In genomic region chr5:116459970-116460369, GRCm38 (mm10) we compare ENCODE assay signal across 19 mouse cellular contexts. TPM values are rescaled to one million over a fixed set of nuclear protein-coding genes. Genes with fewer than 3 reads are reported as not detected.
DNase-seq lines count a peak whose midpoint lies in the region; ATAC-seq and TF ChIP-seq lines count a peak whose summit lies in the region.
"Had no signal": no experiment of that assay in that cellular context is flagged by ENCODE, and none has a peak within 500 bp of the region (broad histone marks: within the 10 kb centered on the region; RNA-seq: fewer than 3 reads in every experiment).

No protein-coding gene starts in this region.

- DNase-seq in hindbrain, embryonic 11.5 days (ENCODE audit: low spot score), result no peak
- peak; percentile 30 to 34 for DNase-seq in left cerebral cortex, adult 18-20 months (ENCODE audit: low spot score in 2 of 2)
- no peak for DNase-seq in left cerebral cortex, postnatal 10 days (ENCODE audit: extremely low spot score in 1 of 2, low spot score in 2 of 2)
- DNase-seq in forebrain, postnatal 0 days, result peak; percentile 50
- DNase-seq in right cerebral cortex, postnatal 10 days (ENCODE audit: low spot score in 2 of 2), result peak; percentile 56 to 74
- DNase-seq in thymus, postnatal 4 days, result no peak
- DNase-seq: B cell, adult 2 months; cerebellum, adult 9-11 months; gastrocnemius, postnatal 14 days; kidney, postnatal 36 days; liver, postnatal 0 days; lung, postnatal 10 days; thymus, postnatal 36 days had no signal

- WGBS in hindbrain, embryonic 12.5 days, result 53% methylated on average over 2 of the region's 2 CpGs
- 62% methylated on average over 2 of the region's 2 CpGs for WGBS in hindbrain, embryonic 11.5 days
- 35% methylated on average over 2 of the region's 2 CpGs for WGBS in forebrain, postnatal 0 days
- 76% methylated on average over 2 of the region's 2 CpGs for WGBS in heart, embryonic 12.5 days

- peaks cover 19% of the 10 kb centered on the region for H3K36me3 ChIP-seq in hindbrain, embryonic 12.5 days
- H3K36me3 ChIP-seq in hindbrain, embryonic 11.5 days (ENCODE audit: control insufficient read depth, insufficient read depth, low read length), result no peaks in the 10 kb centered on the region
- H3K36me3 ChIP-seq in forebrain, postnatal 0 days (ENCODE audit: insufficient read depth), result peaks cover 23% of the 10 kb centered on the region
- no peaks in the 10 kb centered on the region for H3K36me3 ChIP-seq in heart, embryonic 12.5 days
- H3K36me3 ChIP-seq: limb, embryonic 10.5 days had no signal

- peaks cover 25% of the 10 kb centered on the region for H3K4me1 ChIP-seq in hindbrain, embryonic 12.5 days
- H3K4me1 ChIP-seq in hindbrain, embryonic 11.5 days (replicated peaks; ENCODE audit: control insufficient read depth, insufficient read depth, low read length), result no peaks in the 10 kb centered on the region
- no peaks in the 10 kb centered on the region for H3K4me1 ChIP-seq in forebrain, postnatal 0 days (ENCODE audit: insufficient read depth)
- 0 out of 2 replicates have a peak, but pooled peaks cover 7% of the 10 kb centered on the region for H3K4me1 ChIP-seq in heart, embryonic 12.5 days (replicated peaks)

- no peak overlapping the region for H3K9ac ChIP-seq in hindbrain, embryonic 12.5 days
- no peak overlapping the region for H3K9ac ChIP-seq in hindbrain, embryonic 11.5 days (ENCODE audit: low read depth, low read length)
- H3K9ac ChIP-seq in forebrain, postnatal 0 days, result no peak overlapping the region
- no peak overlapping the region for H3K9ac ChIP-seq in heart, embryonic 12.5 days
- H3K9ac ChIP-seq: liver, postnatal 0 days; midbrain, embryonic 12.5 days had no signal

- H3K27me3 ChIP-seq in hindbrain, embryonic 12.5 days, result no peaks in the 10 kb centered on the region
- no peaks in the 10 kb centered on the region for H3K27me3 ChIP-seq in hindbrain, embryonic 11.5 days (ENCODE audit: control insufficient read depth, insufficient read depth, low read length)
- H3K27me3 ChIP-seq in forebrain, postnatal 0 days (ENCODE audit: insufficient read depth, low read length), result no peaks in the 10 kb centered on the region
- 0 out of 2 replicates have a peak, but pooled peaks cover 6% of the 10 kb centered on the region for H3K27me3 ChIP-seq in heart, embryonic 12.5 days (replicated peaks)
- H3K27me3 ChIP-seq: midbrain, embryonic 12.5 days had no signal

- H3K27ac ChIP-seq in hindbrain, embryonic 12.5 days, result 0 out of 2 replicates have a peak overlapping the region, but pooled peaks have one; percentile 18
- no peak overlapping the region for H3K27ac ChIP-seq in hindbrain, embryonic 11.5 days (ENCODE audit: low read depth, low read length)
- H3K27ac ChIP-seq in forebrain, postnatal 0 days (ENCODE audit: low read depth, low read length), result no peak overlapping the region
- H3K27ac ChIP-seq in heart, embryonic 12.5 days (ENCODE audit: poor library complexity, severe bottlenecking), result no peak overlapping the region
- H3K27ac ChIP-seq: midbrain, embryonic 12.5 days had no signal

- no peak for TF ChIP-seq CTCF in forebrain, postnatal 0 days (IDR thresholded peaks at IDR 0.05; ENCODE audit: low read depth)

- H3K4me2 ChIP-seq in hindbrain, embryonic 12.5 days (replicated peaks), result no peak overlapping the region
- H3K4me2 ChIP-seq in hindbrain, embryonic 11.5 days (replicated peaks; ENCODE audit: low read depth, low read length), result no peak overlapping the region
- no peak overlapping the region for H3K4me2 ChIP-seq in forebrain, postnatal 0 days (ENCODE audit: low read depth)
- H3K4me2 ChIP-seq in heart, embryonic 12.5 days, result no peak overlapping the region
- H3K4me2 ChIP-seq: midbrain, embryonic 12.5 days had no signal

- intact Hi-C loops in left cerebral cortex, postnatal 10 days (cut with DNase I), result no loop called here

- 0 out of 2 replicates have a peak, but pooled peaks cover under 1% of the 10 kb centered on the region for H3K9me3 ChIP-seq in hindbrain, embryonic 12.5 days (replicated peaks)
- H3K9me3 ChIP-seq in hindbrain, embryonic 11.5 days (ENCODE audit: control insufficient read depth, low read length), result no peaks in the 10 kb centered on the region
- no peaks in the 10 kb centered on the region for H3K9me3 ChIP-seq in forebrain, postnatal 0 days (ENCODE audit: low read length)
- H3K9me3 ChIP-seq in heart, embryonic 12.5 days (replicated peaks), result no peaks in the 10 kb centered on the region; the same call in 1 of the 2 replicates
- H3K9me3 ChIP-seq: limb, embryonic 10.5 days had no signal

- no peak for ATAC-seq in hindbrain, embryonic 12.5 days (ENCODE audit: low FRiP score)
- no peak for ATAC-seq in hindbrain, embryonic 11.5 days (ENCODE audit: low FRiP score)
- ATAC-seq in forebrain, postnatal 0 days, result no peak
- no peak for ATAC-seq in heart, embryonic 12.5 days (ENCODE audit: insufficient number of reproducible peaks, low FRiP score)
- ATAC-seq: inflammation-experienced regulatory T-cells, adult 6 months; liver, postnatal 0 days had no signal

- no peak overlapping the region for H3K4me3 ChIP-seq in hindbrain, embryonic 12.5 days
- H3K4me3 ChIP-seq in hindbrain, embryonic 11.5 days (ENCODE audit: low read depth, low read length), result no peak overlapping the region
- H3K4me3 ChIP-seq in forebrain, postnatal 0 days (ENCODE audit: low read depth, low read length), result no peak overlapping the region
- no peak overlapping the region for H3K4me3 ChIP-seq in heart, embryonic 12.5 days
- H3K4me3 ChIP-seq: limb, embryonic 10.5 days; midbrain, embryonic 12.5 days had no signal

RNA-seq across cellular contexts. Expression of gene Hspb8, which starts 37.3 kb away (rescaled TPM):
- polyA plus RNA-seq in hindbrain, embryonic 12.5 days (2016; fragmentation: Nextera tagmentation; extraction: Ambion mirVana), result 5.9 and 6.9 TPM in 2 replicates
- 6.5 and 7.5 TPM in 2 replicates for polyA plus RNA-seq in hindbrain, embryonic 11.5 days (2014; fragmentation: Nextera tagmentation; extraction: Ambion mirVana)
- 10 to 100 TPM; 11.5 to 11.6 TPM for total RNA-seq in left cerebral cortex, adult 18-20 months (2021)
- 1 to 10 TPM; 4.1 to 6.3 TPM for total RNA-seq in left cerebral cortex, postnatal 10 days (2021)
- 13.2 and 14.0 TPM in 2 replicates for total RNA-seq in forebrain, postnatal 0 days (2014; rRNA removed)
- polyA plus RNA-seq in forebrain, postnatal 0 days (2015; fragmentation: Nextera tagmentation; extraction: Ambion mirVana), result 8.6 and 10.6 TPM in 2 replicates
- polyA plus RNA-seq in heart, embryonic 12.5 days (2016; fragmentation: Nextera tagmentation; extraction: Ambion mirVana), result 37.7 and 37.9 TPM in 2 replicates
- total RNA-seq: hematopoietic stem cell, adult 5-6 weeks had no signal
- polyA plus RNA-seq: inflammation-experienced regulatory T-cells, adult 6 months had no signal

Comparison
In these comparisons a context has a peak if more than half of its experiments do, and no peak if none do; other contexts are left out.
1. DNase-seq: peak in left cerebral cortex, adult 18-20 months (2 of 2), forebrain, postnatal 0 days (single experiment) and right cerebral cortex, postnatal 10 days (2 of 2); none in hindbrain, embryonic 11.5 days (single experiment), left cerebral cortex, postnatal 10 days (0 of 2) and thymus, postnatal 4 days (single experiment).